11 mouse cellular contexts compared by ENCODE assay signal in the genomic region with DNA sequence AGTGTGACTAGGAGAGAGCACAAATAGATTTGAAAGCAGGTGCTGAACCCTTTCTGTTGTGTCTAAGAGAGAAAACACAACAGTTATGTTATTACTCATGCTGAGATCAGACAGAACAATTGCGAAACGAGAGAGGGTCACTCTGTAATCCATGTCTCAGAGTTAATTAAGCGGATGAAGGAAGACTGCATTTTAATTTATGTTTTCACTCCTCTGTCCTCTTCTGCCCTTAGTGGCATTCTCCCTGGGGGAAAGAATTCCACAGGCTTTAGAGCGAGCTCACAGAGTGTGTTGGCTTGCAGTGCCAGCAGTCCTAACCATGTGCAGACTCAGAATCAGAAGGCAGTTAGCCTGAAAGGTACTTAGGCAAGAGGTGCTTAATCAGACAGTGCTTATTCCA.
A peak's percentile ranks its signal among the peaks of the same experiment; 100 is the strongest.
DNase-seq lines count a peak whose midpoint lies in the region; TF ChIP-seq lines count a peak whose summit lies in the region.
"Had no signal": no experiment of that assay in that cellular context is flagged by ENCODE, and none has a peak within 500 bp of the region (broad histone marks: within the 10 kb centered on the region; RNA-seq: fewer than 3 reads in every experiment).

No protein-coding gene starts in this region.

- H3K27ac ChIP-seq in kidney, adult 2 months (ENCODE audit: insufficient read depth, low read depth, low read length) = no peak overlapping the region
- 0 out of 2 replicates have a peak overlapping the region, but pooled peaks have one; percentile 35 for H3K27ac ChIP-seq in forebrain, embryonic 10.5 days
- H3K27ac ChIP-seq: heart, embryonic 15.5 days had no signal

- H3K36me3 ChIP-seq in kidney, adult 2 months (ENCODE audit: control insufficient read depth, insufficient read depth, low read length) = no peaks in the 10 kb centered on the region
- no peaks in the 10 kb centered on the region for H3K36me3 ChIP-seq in forebrain, embryonic 10.5 days (replicated peaks)
- H3K36me3 ChIP-seq in myocyte (ENCODE audit: control insufficient read depth, insufficient read depth) = no peaks in the 10 kb centered on the region
- H3K36me3 ChIP-seq: heart, embryonic 15.5 days had no signal

- H3K27me3 ChIP-seq in kidney, adult 2 months (replicated peaks; ENCODE audit: control insufficient read depth, insufficient read depth, low read length) = no peaks in the 10 kb centered on the region; the same call in 1 of the 2 replicates
- H3K27me3 ChIP-seq in forebrain, embryonic 10.5 days (ENCODE audit: poor library complexity, severe bottlenecking) = no peaks in the 10 kb centered on the region
- no peaks in the 10 kb centered on the region for H3K27me3 ChIP-seq in myocyte (ENCODE audit: control insufficient read depth, insufficient read depth, insufficient read length)
- H3K27me3 ChIP-seq: heart, embryonic 15.5 days had no signal

- H3K4me3 ChIP-seq in kidney, adult 2 months (ENCODE audit: insufficient read depth, low read depth, low read length) = no peak overlapping the region
- no peak overlapping the region for H3K4me3 ChIP-seq in forebrain, embryonic 10.5 days
- H3K4me3 ChIP-seq in myocyte = no peak overlapping the region
- H3K4me3 ChIP-seq: heart, embryonic 15.5 days had no signal

- TF ChIP-seq CTCF in kidney, adult 2 months (conservative IDR thresholded peaks at IDR 0.05; ENCODE audit: insufficient read depth, insufficient read length, low read depth, low read length) = no peak

- WGBS in kidney, adult 2 months = 13% methylated on average over 4 of the region's 4 CpGs
- 28% methylated on average over 4 of the region's 4 CpGs for WGBS in forebrain, embryonic 10.5 days

- H3K4me1 ChIP-seq in kidney, adult 2 months (ENCODE audit: control insufficient read depth, insufficient read depth, low read length) = no peaks in the 10 kb centered on the region
- H3K4me1 ChIP-seq in forebrain, embryonic 10.5 days = peaks cover 19% of the 10 kb centered on the region
- H3K4me1 ChIP-seq: heart, embryonic 15.5 days had no signal

- H3K4me2 ChIP-seq in myocyte (ENCODE audit: low read depth) = peak overlapping the region; percentile 20
- H3K4me2 ChIP-seq: heart, embryonic 15.5 days had no signal

- H3ac ChIP-seq in myocyte (ENCODE audit: control insufficient read depth, insufficient read length) = no peak overlapping the region

- peak; percentile 3 for DNase-seq in kidney, adult 2 months
- DNase-seq in kidney, adult 9 months = no peak
- peak; percentile 21 for DNase-seq in NIH3T3 (ENCODE audit: low read depth)
- peak; percentile 17 for DNase-seq in forebrain, embryonic 10.5 days (ENCODE audit: extremely low spot score, low spot score)
- no peak for DNase-seq in layer of hippocampus, postnatal 36 days
- no peak for DNase-seq in urinary bladder, postnatal 4 days (ENCODE audit: low spot score in 2 of 2)
- DNase-seq in urinary bladder, postnatal 36 days (ENCODE audit: low spot score in 2 of 2) = no peak
- DNase-seq: cerebellum, adult 8-10 months; right cerebral cortex, postnatal 14 days had no signal

- no peaks in the 10 kb centered on the region for H3K79me2 ChIP-seq in myocyte (ENCODE audit: control insufficient read depth, insufficient read depth)

- H3K9me3 ChIP-seq in forebrain, embryonic 10.5 days = no peaks in the 10 kb centered on the region
- H3K9me3 ChIP-seq: heart, embryonic 15.5 days had no signal

- TF ChIP-seq POLR2A in kidney, adult 2 months (IDR thresholded peaks at IDR 0.05; ENCODE audit: low read depth, low read length) = no peak
- no peak for TF ChIP-seq POLR2A in myocyte (IDR thresholded peaks at IDR 0.05; ENCODE audit: insufficient read length, low read depth)

TF ChIP-seq in myocyte, 11 proteins besides CTCF, POLR2A, EP300 and RAD21:
- TF ChIP-seq CEBPB (IDR thresholded peaks at IDR 0.05; ENCODE audit: insufficient read depth, poor library complexity, severe bottlenecking) = peak; percentile 62; the same call in 1 of the 2 replicates
- TF ChIP-seq MAX (IDR thresholded peaks at IDR 0.05; ENCODE audit: low read depth) = no peak

Comparison
In these comparisons a context has a peak if more than half of its experiments do, and no peak if none do; other contexts are left out.
1. DNase-seq: peak in kidney, adult 2 months (single experiment), NIH3T3 (single experiment) and forebrain, embryonic 10.5 days (single experiment); none in kidney, adult 9 months (single experiment), layer of hippocampus, postnatal 36 days (0 of 2), urinary bladder, postnatal 4 days (0 of 2) and urinary bladder, postnatal 36 days (0 of 2).